In the genomic region with DNA sequence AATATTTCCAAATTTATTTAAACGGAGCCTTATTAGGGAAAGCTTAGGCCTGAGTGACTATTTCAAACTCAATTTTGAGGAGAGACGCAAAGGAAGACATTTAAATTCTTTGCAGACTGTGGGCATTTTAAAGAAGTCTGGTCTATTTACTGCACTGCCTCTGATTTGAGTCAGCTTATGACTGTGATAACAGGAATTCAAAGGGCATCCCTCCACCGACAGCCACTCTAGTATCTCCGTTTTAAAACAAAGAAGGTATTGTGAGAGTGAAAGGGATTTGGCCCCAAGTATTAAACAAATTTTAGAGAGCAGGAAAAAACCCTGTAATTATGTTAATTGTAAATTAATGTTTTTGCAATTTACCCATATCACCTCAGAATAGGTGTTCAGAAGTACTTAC, we compare ENCODE assay signal across 25 mouse cellular contexts.
A peak's percentile ranks its signal among the peaks of the same experiment; 100 is the strongest.
DNase-seq lines count a peak whose midpoint lies in the region; ATAC-seq and TF ChIP-seq lines count a peak whose summit lies in the region.
"Had no signal": no experiment of that assay in that cellular context is flagged by ENCODE, and none has a peak within 500 bp of the region (broad histone marks: within the 10 kb centered on the region; RNA-seq: fewer than 3 reads in every experiment).

No protein-coding gene starts in this region.

- H3K36me3 ChIP-seq in forebrain, embryonic 10.5 days (replicated peaks): no peaks in the 10 kb centered on the region
- no peaks in the 10 kb centered on the region for H3K36me3 ChIP-seq in forebrain, postnatal 0 days (ENCODE audit: insufficient read depth)
- H3K36me3 ChIP-seq in limb, embryonic 10.5 days: no peaks in the 10 kb centered on the region
- H3K36me3 ChIP-seq: G1E; hindbrain, embryonic 12.5 days; hindbrain, embryonic 15.5 days had no signal

- peaks cover 45% of the 10 kb centered on the region for H3K27me3 ChIP-seq in forebrain, embryonic 10.5 days (ENCODE audit: poor library complexity, severe bottlenecking)
- H3K27me3 ChIP-seq in forebrain, postnatal 0 days (ENCODE audit: insufficient read depth, low read length): no peaks in the 10 kb centered on the region
- H3K27me3 ChIP-seq in limb, embryonic 10.5 days (ENCODE audit: low read depth, poor library complexity, severe bottlenecking): no peaks in the 10 kb centered on the region
- H3K27me3 ChIP-seq: CH12.LX; hindbrain, embryonic 15.5 days had no signal

- H3K27ac ChIP-seq in forebrain, embryonic 10.5 days: 0 out of 2 replicates have a peak overlapping the region, but pooled peaks have one; percentile 40
- no peak overlapping the region for H3K27ac ChIP-seq in forebrain, postnatal 0 days (ENCODE audit: low read depth, low read length)
- H3K27ac ChIP-seq in limb, embryonic 10.5 days: no peak overlapping the region
- H3K27ac ChIP-seq: gastrocnemius, adult 2 months; heart, adult 2 months; hindbrain, embryonic 15.5 days had no signal

- H3K4me2 ChIP-seq in forebrain, postnatal 0 days (ENCODE audit: low read depth): no peak overlapping the region
- H3K4me2 ChIP-seq: heart, embryonic 11.5 days; hindbrain, embryonic 12.5 days; hindbrain, embryonic 15.5 days had no signal

- peaks cover 55% of the 10 kb centered on the region for H3K4me1 ChIP-seq in forebrain, embryonic 10.5 days
- H3K4me1 ChIP-seq in forebrain, postnatal 0 days (ENCODE audit: insufficient read depth): peaks cover 22% of the 10 kb centered on the region; the same call in 1 of the 2 replicates
- peaks cover 54% of the 10 kb centered on the region for H3K4me1 ChIP-seq in limb, embryonic 10.5 days

- intact Hi-C loops in left cerebral cortex, postnatal 4 days (cut with DNase I): no loop called here

- WGBS in forebrain, embryonic 10.5 days: 40% methylated on average over 4 of the region's 4 CpGs
- 29% methylated on average over 4 of the region's 4 CpGs for WGBS in forebrain, postnatal 0 days
- WGBS in limb, embryonic 10.5 days: 72% methylated on average over 4 of the region's 4 CpGs

- H3K9ac ChIP-seq in forebrain, postnatal 0 days: no peak overlapping the region
- H3K9ac ChIP-seq: hindbrain, embryonic 12.5 days; hindbrain, embryonic 15.5 days had no signal

- DNase-seq in forebrain, embryonic 10.5 days (ENCODE audit: extremely low spot score, low spot score): no peak
- DNase-seq in forebrain, postnatal 0 days: no peak
- peak; percentile 41 for DNase-seq in heart, adult 11 months
- DNase-seq in heart, adult 9 months (ENCODE audit: low spot score in 2 of 2): no peak
- DNase-seq in 3T3-L1 (ENCODE audit: low read depth, low spot score): peak; percentile 57
- DNase-seq in brain, embryonic 14.5 days (ENCODE audit: low read depth): peak; percentile 29
- DNase-seq in limb, embryonic 10.5 days (ENCODE audit: low spot score): no peak
- DNase-seq in left cerebral cortex, postnatal 4 days: no peak
- DNase-seq: adrenal gland, adult 8-10 months; adrenal gland, postnatal 25 days; B cell, adult 2 months; cerebellum, adult 18-20 months; cerebellum, adult 9-10 months; cerebellum, postnatal 14 days; gastrocnemius, adult 2 months; gastrocnemius, postnatal 25 days; heart, adult 2 months; kidney, adult 2 months had no signal

- H3K4me3 ChIP-seq in forebrain, embryonic 10.5 days: no peak overlapping the region
- no peak overlapping the region for H3K4me3 ChIP-seq in forebrain, postnatal 0 days (ENCODE audit: low read depth, low read length)
- no peak overlapping the region for H3K4me3 ChIP-seq in limb, embryonic 10.5 days
- H3K4me3 ChIP-seq: gastrocnemius, adult 2 months; heart, adult 2 months; hindbrain, embryonic 12.5 days; hindbrain, embryonic 15.5 days had no signal

- no peaks in the 10 kb centered on the region for H3K9me3 ChIP-seq in forebrain, embryonic 10.5 days
- no peaks in the 10 kb centered on the region for H3K9me3 ChIP-seq in forebrain, postnatal 0 days (ENCODE audit: low read length)
- H3K9me3 ChIP-seq in limb, embryonic 10.5 days (replicated peaks): no peaks in the 10 kb centered on the region
- H3K9me3 ChIP-seq: G1E; hindbrain, embryonic 12.5 days; hindbrain, embryonic 15.5 days had no signal

- no peak for TF ChIP-seq CTCF in forebrain, postnatal 0 days (IDR thresholded peaks at IDR 0.05; ENCODE audit: low read depth)
- no peak for TF ChIP-seq CTCF in brain, embryonic 14.5 days (IDR thresholded peaks at IDR 0.05; ENCODE audit: borderline replicate concordance, extremely low read depth, insufficient read depth, insufficient read length)

- ATAC-seq in forebrain, postnatal 0 days: no peak
- ATAC-seq: activated CD4-positive, CD25-positive, alpha-beta regulatory T cell, adult 4 months; forebrain, embryonic 16.5 days had no signal

- TF ChIP-seq POLR2A in brain, embryonic 14.5 days (IDR thresholded peaks at IDR 0.05; ENCODE audit: borderline replicate concordance, extremely low read depth, insufficient read depth, insufficient read length, poor library complexity, severe bottlenecking): no peak

Comparison
In these comparisons a context has a peak if more than half of its experiments do, and no peak if none do; other contexts are left out.
1. DNase-seq: peak in heart, adult 11 months (single experiment), 3T3-L1 (single experiment) and brain, embryonic 14.5 days (single experiment); none in forebrain, embryonic 10.5 days (single experiment), forebrain, postnatal 0 days (single experiment), heart, adult 9 months (0 of 2), limb, embryonic 10.5 days (single experiment) and left cerebral cortex, postnatal 4 days (single experiment).